Mouse (Mus musculus) liver, embryonic 15.5 days (tissue): ENCODE data around the gene Smgc. TPM values are rescaled to one million over a fixed set of nuclear protein-coding genes. Genes with fewer than 3 reads are reported as not detected.
"Not testable (repeated sequence)": the region's sequence is repeated elsewhere in the genome, so short reads cannot be mapped to it uniquely, and the experiment has no call there.

ENCODE experiments used
- ATAC-seq: fragments of 200-750 bp; cut with Nextera tagmentation; 2 replicates; pipeline ENCODE4 v1.8.0; 2017; ENCODE audit warnings: moderate number of reproducible peaks, mild to moderate bottlenecking, moderate library complexity; ENCODE audit not compliant: insufficient read depth
- H3K27ac ChIP-seq: fragments of 300-500 bp; sonication (generic); replicated peaks from 2 replicates; pipeline ENCODE4 v1.5.1; 2015; ENCODE audit warnings: mild to moderate bottlenecking, inconsistent platforms
- H3K27me3 ChIP-seq: fragments of 300-500 bp; sonication (generic); 2 replicates; pipeline ENCODE4 v1.6.1; 2015; ENCODE audit warnings: mild to moderate bottlenecking, inconsistent platforms
- H3K36me3 ChIP-seq: fragments of 300-500 bp; sonication (generic); replicated peaks from 2 replicates; pipeline ENCODE4 v1.6.1; 2015; ENCODE audit warnings: moderate library complexity, mild to moderate bottlenecking, inconsistent platforms
- H3K4me1 ChIP-seq: fragments of 300-500 bp; sonication (generic); replicated peaks from 2 replicates; pipeline ENCODE4 v1.6.1; 2015; ENCODE audit warnings: inconsistent platforms
- H3K4me2 ChIP-seq: fragments of 300-500 bp; sonication (generic); 2 replicates; pipeline ENCODE4 v1.6.1; 2015; ENCODE audit warnings: moderate library complexity, mild to moderate bottlenecking, inconsistent platforms
- H3K4me3 ChIP-seq: fragments of 300-500 bp; sonication (generic); replicated peaks from 2 replicates; pipeline ENCODE4 v1.5.1; 2015; ENCODE audit warnings: mild to moderate bottlenecking, inconsistent platforms
- H3K9ac ChIP-seq: fragments of 300-500 bp; sonication (generic); 2 replicates; pipeline ENCODE4 v1.6.1; 2015; ENCODE audit warnings: moderate library complexity, mild to moderate bottlenecking, inconsistent platforms
- H3K9me3 ChIP-seq: fragments of 300-500 bp; sonication (generic); replicated peaks from 2 replicates; pipeline ENCODE4 v1.6.1; 2016; ENCODE audit warnings: inconsistent platforms
- WGBS: fragments of 180-500 bp; shearing (Covaris S2); methylation state at CpG from one replicate; pipeline ENCODE4 v1.1.7; 2015; ENCODE audit warnings: mixed read lengths; ENCODE audit not compliant: insufficient replicate concordance; 5-methylcytosine and 5-hydroxymethylcytosine counted together
- polyA plus RNA-seq: library from polyadenylated mRNA; unstranded; fragments of >200 nt; fragmentation: Nextera tagmentation; extraction: Ambion mirVana; gene quantifications from 2 replicates; pipeline ENCODE4 v1.2.1, GENCODE M21; 2015

The Smgc gene
- not detected in 2 replicates for polyA plus RNA-seq

GRCm38 (mm10) chr15:91837965-91838364, at the start of gene Smgc:
Smgc (plus strand) TSS chr15:91838265.
- WGBS: 65% methylated on average over 7 of the region's 7 CpGs
- no peak within 1 kb of the TSS for H3K9ac ChIP-seq
- H3K36me3 ChIP-seq: no peaks in the 10 kb centered on the region
- no peaks in the 10 kb centered on the region for H3K9me3 ChIP-seq
- no peaks in the 10 kb centered on the region for H3K27me3 ChIP-seq
- no peak within 1 kb of the TSS for H3K27ac ChIP-seq
- H3K4me3 ChIP-seq: no peak within 1 kb of the TSS
- no peak for ATAC-seq
- no peak within 1 kb of the TSS for H3K4me2 ChIP-seq
- no peaks in the 10 kb centered on the region for H3K4me1 ChIP-seq

- WGBS: 77% methylated on average over 11 of the region's 11 CpGs
- Histone ChIP-seq H3K4me1 (no peaks in the 10 kb centered on the region), H3K4me3 (no peak overlapping the region), H3K27ac (no peak overlapping the region), H3K27me3 (no peaks in the 10 kb centered on the region), H3K9ac (no peak overlapping the region), H3K36me3 (no peaks in the 10 kb centered on the region), H3K4me2 (no peak overlapping the region), H3K9me3 (no peaks in the 10 kb centered on the region)
- ATAC-seq: no peak
These were observed 49.7 kb upstream of the Smgc start for GRCm38 (mm10) chr15:91788338-91788737.

GRCm38 (mm10) chr15:91806463-91806862, 31.6 kb upstream of the Smgc start:
- no peaks in the 10 kb centered on the region for H3K36me3 ChIP-seq
- H3K27ac ChIP-seq: no peak overlapping the region
- no peak overlapping the region for H3K4me3 ChIP-seq
- 53% methylated on average over 4 of the region's 4 CpGs for WGBS
- H3K27me3 ChIP-seq: no peaks in the 10 kb centered on the region
- H3K9me3 ChIP-seq: no peaks in the 10 kb centered on the region
- no peak for ATAC-seq
- no peak overlapping the region for H3K9ac ChIP-seq
- no peak overlapping the region for H3K4me2 ChIP-seq
- no peaks in the 10 kb centered on the region for H3K4me1 ChIP-seq

GRCm38 (mm10) chr15:91835319-91835718, 2.7 kb upstream of the Smgc start:
- Histone ChIP-seq H3K27me3 (no peaks in the 10 kb centered on the region), H3K4me2 (no peak overlapping the region), H3K4me1 (no peaks in the 10 kb centered on the region), H3K4me3 (no peak overlapping the region), H3K9me3 (no peaks in the 10 kb centered on the region), H3K36me3 (no peaks in the 10 kb centered on the region), H3K27ac (no peak overlapping the region), H3K9ac (no peak overlapping the region)
- WGBS: 47% methylated on average over 6 of the region's 6 CpGs
- ATAC-seq: no peak

GRCm38 (mm10) chr15:91864130-91864529, 26.1 kb downstream of the Smgc start:
- H3K9ac ChIP-seq, H3K4me2 ChIP-seq, H3K4me3 ChIP-seq, H3K27ac ChIP-seq, H3K4me1 ChIP-seq, H3K27me3 ChIP-seq, H3K36me3 ChIP-seq, ATAC-seq, H3K9me3 ChIP-seq: not testable (repeated sequence)
- WGBS: 43% methylated on average over 5 of the region's 5 CpGs

- no peaks in the 10 kb centered on the region for H3K4me1 ChIP-seq
- whole genome bisulfite sequencing: 44% methylated on average over 6 of the region's 6 CpGs
These were observed 62.2 kb downstream of the Smgc start for GRCm38 (mm10) chr15:91900245-91900644.

GRCm38 (mm10) chr15:91907046-91907445, 69.0 kb downstream of the Smgc start:
- not testable (repeated sequence) for H3K4me1 ChIP-seq, H3K4me2 ChIP-seq, H3K4me3 ChIP-seq, H3K27ac ChIP-seq, H3K9me3 ChIP-seq, H3K9ac ChIP-seq, ATAC-seq, H3K27me3 ChIP-seq, H3K36me3 ChIP-seq
- WGBS: 77% methylated on average over 3 of the region's 11 CpGs

More at GRCm38 (mm10) chr15:91900245-91900644, 62.2 kb downstream of the Smgc start:
- Histone ChIP-seq H3K9me3 (0 out of 2 replicates have a peak, but pooled peaks cover 3% of the 10 kb centered on the region), H3K9ac (no peak overlapping the region), H3K27me3 (no peaks in the 10 kb centered on the region), H3K4me3 (no peak overlapping the region), H3K27ac (no peak overlapping the region), H3K4me2 (no peak overlapping the region), H3K36me3 (no peaks in the 10 kb centered on the region)
- no peak for ATAC-seq

Other genes with a start within 250 kb of the Smgc start
- 1.4 and 1.5 TPM in 2 replicates for gene Lrrk2, start 165.1 kb upstream of the Smgc start, polyA plus RNA-seq
- gene Cntn1, start 212.9 kb downstream of the Smgc start, polyA plus RNA-seq: 0.03 and 0.05 TPM in 2 replicates